Mouse (Mus musculus) B cell, adult 67 days (primary cell): ENCODE measurements around the gene Ablim1. TPM values are rescaled to one million over a fixed set of nuclear protein-coding genes. Genes with fewer than 3 reads are reported as not detected.

Experiments
- total RNA-seq, 2 experiments: library from RNA; stranded (reverse); gene quantifications; 4 replicates each; pipeline ENCODE4 v1.2.4; 2023

The Ablim1 gene
- total RNA-seq = 100 to 1,000 TPM; 454 to 460 TPM

DNA sequence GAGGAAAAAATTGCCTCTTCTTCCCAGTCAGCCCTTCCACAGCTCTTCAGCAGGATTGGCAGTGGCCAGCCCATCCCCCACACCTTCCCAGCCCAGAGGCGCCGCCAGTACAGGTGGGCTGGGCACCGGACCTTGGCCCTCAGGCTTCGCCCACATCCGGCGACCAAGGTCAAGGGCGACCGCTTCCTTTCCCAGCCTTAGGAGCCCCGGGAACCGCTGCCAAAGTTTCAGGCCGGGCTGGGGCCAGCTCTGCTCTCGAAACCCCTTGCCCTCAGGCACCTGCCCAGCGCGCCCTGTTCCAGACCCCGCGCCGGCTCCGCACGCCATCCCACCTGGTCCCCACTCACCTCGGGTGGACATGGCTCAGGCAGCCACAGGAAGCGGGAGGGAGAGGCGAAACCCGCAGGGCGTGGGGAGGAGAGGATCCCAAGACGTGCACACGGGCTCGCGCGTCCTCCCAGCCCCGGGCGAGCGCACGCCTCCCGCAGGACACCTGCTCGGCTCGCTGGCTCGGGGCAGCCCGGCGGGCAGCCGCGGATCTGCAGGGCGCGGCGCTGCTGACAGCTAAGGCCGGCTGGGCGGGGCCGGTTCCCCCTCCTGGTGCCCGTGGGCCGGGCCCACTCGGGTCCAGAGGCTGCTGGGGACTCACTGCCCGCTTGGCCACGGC is at the start of gene Ablim1:
Gene Ablim1 (minus strand): TSS at position 574 of the 667 bp plus-strand sequence.

GRCm38 (mm10) chr19:57360341-57361130 is 45.8 kb upstream of the Ablim1 start, which contains the start of gene Fam160b1:
Gene Fam160b1 (plus strand): TSS chr19:57360680.

GRCm38 (mm10) chr19:57007781-57008710 is 306.7 kb downstream of the Ablim1 start, which contains the start of gene Afap1l2:
Gene Afap1l2 (minus strand): TSS chr19:57008228.

Other genes starting within 250 kb of the Ablim1 start
- 10 to 100 TPM; 26.6 to 27.0 TPM for gene Fam160b1, start 45.8 kb upstream of the Ablim1 start, total RNA-seq
- 10 to 100 TPM in 1 of 2 experiments, 1 to 10 TPM in 1; 9.2 to 12.9 TPM for gene Trub1, start 138.0 kb upstream of the Ablim1 start, total RNA-seq